Mouse (Mus musculus) embryonic stem cell, embryonic (primary cell): ENCODE measurements at regions not wholly inside any gene's neighbourhood (a gene's known extent, or its start where the extent isn't known, plus 50 kb on each side); places are given as distances from the start of the nearest gene placed in this dataset.

ENCODE experiments used
- CTCF ChIA-PET, 4 experiments: fragments of 300-600 bp in 2 of 4; fragments of 350-600 bp in 2 of 4; sonication (Branson Sonifier 250); formaldehyde crosslinking; loops; one replicate each; lab custom pipeline; 2022; ENCODE audit warnings: inconsistent platforms in 2 of 4; lab: Charles Lee
- POLR2A ChIA-PET, 4 experiments: fragments of 300-600 bp in 2 of 4; fragments of 350-600 bp in 2 of 4; sonication (Branson Sonifier 250); formaldehyde crosslinking; loops; one replicate each; lab custom pipeline; 2022; ENCODE audit warnings: antibody characterized with exemption in 4 of 4, inconsistent platforms in 1 of 4; lab: Charles Lee

DNA sequence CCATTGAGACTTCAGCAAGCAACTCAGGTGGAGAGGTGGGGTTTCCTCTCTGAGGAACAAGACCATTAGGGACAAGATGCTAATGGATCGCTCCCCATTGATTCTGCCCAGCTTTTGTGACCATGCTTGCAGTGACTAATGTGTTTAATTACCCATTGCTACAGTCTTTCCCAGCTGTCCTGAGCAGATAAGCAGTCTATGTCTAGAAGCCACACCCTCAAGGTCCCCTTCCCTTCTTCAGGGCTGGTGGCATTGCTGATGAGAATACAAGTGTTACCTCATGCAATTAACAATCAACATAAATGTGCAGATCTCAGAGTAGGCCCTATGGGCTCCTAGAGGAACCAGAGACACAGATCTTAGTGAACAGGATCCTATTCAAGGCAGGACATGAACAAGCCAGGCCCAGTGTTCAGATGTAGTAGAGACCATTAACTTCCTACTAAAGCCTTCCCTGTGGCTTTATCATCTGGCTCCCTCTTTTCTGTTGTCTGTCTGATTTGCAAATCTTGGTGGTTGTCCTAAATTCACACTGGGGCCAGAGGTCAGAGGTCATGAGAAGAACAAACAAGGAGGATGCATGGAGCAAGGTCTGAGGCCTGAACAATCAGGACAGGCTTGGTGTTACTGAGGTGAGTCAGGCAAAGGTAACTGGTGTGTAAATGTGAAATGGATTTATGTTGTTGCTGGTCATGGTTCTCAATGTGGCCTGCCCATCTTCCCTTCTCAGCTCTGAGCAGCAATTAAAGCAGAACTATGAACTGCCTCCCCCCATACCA, 56.8 kb downstream of the Odc1 start:
- ChIA-PET POLR2A (interaction anchor here in 1 of 4 experiments (0.7 kb wide), 1 partner anchor 43 kb away, joined by 3 read pairs; no protein-coding TSS in a partner anchor), CTCF (interaction anchor here in 1 of 4 experiments (0.6 to 0.7 kb wide), 3 partner anchors 35 to 233 kb away, joined by 3 to 4 read pairs (median 3); no protein-coding TSS in a partner anchor)

DNA sequence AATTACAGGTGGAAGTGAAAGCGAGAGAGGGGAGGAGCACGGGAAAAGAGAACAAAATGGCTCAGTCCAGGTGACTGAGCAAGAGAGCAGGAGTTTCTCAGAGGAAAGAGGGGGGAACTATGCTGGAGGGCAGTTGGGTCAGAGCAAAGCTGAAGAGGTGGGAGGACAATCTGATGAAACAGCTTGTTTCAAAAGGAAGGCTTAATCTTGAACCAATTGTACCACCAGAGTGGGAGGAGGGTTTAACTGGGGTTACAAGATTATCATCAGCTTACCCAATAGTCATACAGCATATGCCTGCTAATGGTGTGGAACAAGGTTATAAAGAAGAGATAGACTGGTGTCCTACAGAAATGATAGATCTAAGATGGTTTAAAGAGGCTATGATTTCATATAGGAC, 59.0 kb downstream of the Odc1 start:
- ChIA-PET CTCF (no interaction called here), POLR2A (interaction anchor here in 1 of 4 experiments (1.8 kb wide), 1 partner anchor 20 kb away, joined by 4 read pairs; no protein-coding TSS in a partner anchor)

DNA sequence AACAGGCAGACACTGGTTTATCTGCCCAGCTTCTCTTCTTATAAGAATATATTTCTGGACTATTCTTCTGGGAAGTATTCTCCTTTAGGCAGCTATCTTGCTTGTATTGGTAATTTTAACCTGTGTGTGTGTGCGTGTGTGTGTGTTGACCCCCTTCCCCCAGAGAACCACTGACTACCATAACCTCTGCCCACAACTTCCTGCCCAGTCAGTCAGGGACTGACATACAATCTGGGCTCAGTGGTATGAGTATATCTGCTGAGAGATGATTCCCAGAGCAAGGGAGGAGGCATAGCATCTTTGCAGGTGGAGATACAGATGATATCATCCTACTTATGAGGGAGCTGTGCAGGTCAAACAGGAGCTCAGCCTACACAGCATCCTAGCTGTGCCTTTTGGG, 65.8 kb downstream of the Odc1 start:
- POLR2A ChIA-PET = interaction anchor here in 1 of 4 experiments (2.0 kb wide), 1 partner anchor 23 kb away, joined by 6 read pairs; no protein-coding TSS in a partner anchor
- CTCF ChIA-PET = no interaction called here

DNA sequence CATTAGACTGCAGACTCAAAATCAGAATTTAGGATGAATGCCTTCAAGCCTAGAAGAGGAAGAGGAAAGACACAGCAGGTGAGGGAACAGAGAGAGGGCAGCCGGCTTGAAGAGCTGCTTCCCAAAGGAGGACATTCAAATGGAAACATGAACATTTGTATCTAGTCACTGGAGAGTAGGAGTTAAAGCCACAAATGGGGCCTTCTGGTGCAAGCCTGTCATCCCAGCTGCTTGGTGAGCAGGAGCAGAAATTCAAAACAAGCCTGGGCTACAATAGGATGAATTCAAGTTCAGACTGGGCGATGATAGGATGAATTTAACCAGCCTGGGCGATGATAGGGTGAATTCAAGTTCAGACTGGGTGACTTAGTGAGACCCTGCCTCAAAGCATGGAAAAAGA, 67.4 kb downstream of the Odc1 start:
- POLR2A ChIA-PET = no interaction called here
- CTCF ChIA-PET = no interaction called here

GRCm38 (mm10) chr12:17618300-17618699, 72.4 kb upstream of the Hpcal1 start:
- POLR2A ChIA-PET = interaction anchor here in 2 of 4 experiments (1.3 to 3.4 kb wide), 3 partner anchors 15 to 61 kb away, joined by 4 to 17 read pairs (median 9); no protein-coding TSS in a partner anchor
- CTCF ChIA-PET = no interaction called here

DNA sequence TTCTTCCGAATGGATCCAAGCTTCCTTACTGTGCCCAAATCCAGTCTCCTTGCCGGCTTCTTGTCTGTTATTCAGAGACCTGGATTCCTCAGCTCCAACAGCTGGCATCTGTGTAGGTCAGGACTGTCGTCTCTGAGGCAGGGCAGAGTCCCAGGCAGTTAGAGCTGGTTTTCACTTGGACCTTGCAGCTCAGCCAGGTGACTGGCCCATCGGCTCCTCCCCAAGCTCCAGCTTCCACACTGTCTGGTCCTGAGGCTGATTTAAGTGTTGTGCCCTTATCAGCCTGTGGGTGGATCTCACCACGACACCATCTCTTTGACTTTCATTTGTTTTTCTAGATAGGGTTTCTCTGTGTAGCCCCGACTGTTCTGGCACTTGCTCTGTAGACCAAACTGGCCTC, 70.4 kb upstream of the Hpcal1 start:
- ChIA-PET CTCF (interaction anchor here in 2 of 4 experiments (0.6 to 1.3 kb wide), 5 partner anchors 13 to 144 kb away, joined by 3 to 15 read pairs (median 4); no protein-coding TSS in a partner anchor), POLR2A (interaction anchor here in 3 of 4 experiments (0.6 to 6.1 kb wide), 9 partner anchors 12 to 128 kb away, joined by 3 to 59 read pairs (median 4); partner anchors contain the start of gene Odc1 (in 1 of the 3))

DNA sequence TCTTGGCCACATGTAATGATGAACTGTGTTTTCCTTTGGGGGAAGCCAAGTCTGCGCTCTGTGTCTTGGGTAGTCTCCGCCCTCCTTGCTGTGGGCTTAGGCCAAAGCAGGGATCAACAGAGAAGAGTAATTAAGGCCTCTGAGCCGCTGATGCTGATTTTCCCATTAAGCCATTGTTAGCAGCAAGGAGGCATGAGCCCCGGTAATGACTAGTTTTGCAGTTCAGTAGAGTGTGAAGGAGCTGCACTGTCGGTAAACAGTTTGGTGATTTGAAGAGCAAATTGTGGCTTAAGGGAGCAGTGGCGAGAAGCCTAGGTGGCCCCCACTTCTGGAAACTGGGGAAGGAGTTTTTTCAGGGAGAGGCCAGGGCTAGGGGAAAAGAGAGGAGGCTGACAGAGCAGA, 69.2 kb upstream of the Hpcal1 start:
- ChIA-PET POLR2A (interaction anchor here in 2 of 4 experiments (1.1 to 6.1 kb wide), 5 partner anchors 11 to 105 kb away, joined by 3 to 59 read pairs (median 5); no protein-coding TSS in a partner anchor), CTCF (no interaction called here)

DNA sequence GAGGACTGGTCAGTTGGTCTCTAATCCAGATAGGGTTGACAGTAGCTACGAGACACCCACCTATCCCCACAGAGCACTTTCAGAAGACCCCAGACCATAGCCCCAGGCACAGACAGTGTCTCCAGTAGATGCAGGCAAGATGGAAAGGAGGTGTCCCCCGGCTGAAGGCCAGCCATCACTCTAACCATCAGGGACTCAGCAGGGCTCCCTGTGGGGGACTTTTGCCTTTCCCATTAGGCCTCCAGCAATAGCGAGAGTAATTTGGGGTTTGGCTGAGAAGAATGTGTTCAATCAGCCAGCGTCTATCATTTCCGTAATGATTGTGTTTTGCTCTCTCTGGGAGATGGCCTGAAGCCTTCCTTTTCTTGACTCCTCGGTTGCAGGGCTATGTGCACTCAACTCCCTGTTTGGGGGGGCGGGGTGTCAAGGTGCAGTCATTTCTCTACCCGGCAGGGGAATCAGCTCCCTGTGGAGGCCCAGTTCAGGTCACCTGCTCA, 68.1 kb upstream of the Hpcal1 start:
- POLR2A ChIA-PET = interaction anchor here in 2 of 4 experiments (0.8 to 6.1 kb wide), 9 partner anchors 10 to 171 kb away, joined by 3 to 59 read pairs (median 5); no protein-coding TSS in a partner anchor
- CTCF ChIA-PET = interaction anchor here in 1 of 4 experiments (0.6 kb wide), 1 partner anchor 196 kb away, joined by 3 read pairs; no protein-coding TSS in a partner anchor

DNA sequence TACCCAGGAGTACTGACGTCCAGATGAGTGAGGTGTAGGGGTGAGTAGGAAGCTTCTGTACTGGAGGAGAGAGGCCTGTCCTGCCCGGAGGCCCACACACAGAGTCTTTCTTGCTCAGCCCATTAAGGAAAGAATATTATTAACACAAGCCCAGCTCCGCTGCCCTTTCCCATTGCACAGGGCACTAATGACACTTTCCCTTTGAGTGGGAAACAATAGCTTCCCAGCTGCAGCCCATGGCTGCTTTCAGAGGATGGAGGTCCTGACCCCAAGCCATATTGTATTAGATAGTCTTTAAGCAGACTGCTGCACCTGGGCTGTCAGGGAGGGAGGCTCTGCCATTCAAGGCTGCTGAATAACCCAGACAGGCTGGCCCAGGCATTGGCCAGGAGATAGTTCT, 64.6 kb upstream of the Hpcal1 start:
- CTCF ChIA-PET = interaction anchor here in 1 of 4 experiments (1.2 kb wide), 1 partner anchor 59 kb away, joined by 3 read pairs; no protein-coding TSS in a partner anchor
- POLR2A ChIA-PET = interaction anchor here in 3 of 4 experiments (0.7 to 1.4 kb wide), 5 partner anchors 15 to 72 kb away, joined by 3 to 4 read pairs (median 3); no protein-coding TSS in a partner anchor

- POLR2A ChIA-PET = interaction anchor here in 3 of 4 experiments (0.6 to 4.7 kb wide), 11 partner anchors 8 to 86 kb away, joined by 3 to 59 read pairs (median 4); partner anchors contain the start of gene Odc1 (in 1 of the 3)
- CTCF ChIA-PET = no interaction called here
Measured at GRCm38 (mm10) chr12:17631161-17631560, 59.5 kb upstream of the Hpcal1 start.

GRCm38 (mm10) chr12:17636146-17636545, 54.5 kb upstream of the Hpcal1 start:
- POLR2A ChIA-PET = no interaction called here
- CTCF ChIA-PET = no interaction called here

- CTCF ChIA-PET = no interaction called here
Measured at GRCm38 (mm10) chr12:17636590-17636989, 54.1 kb upstream of the Hpcal1 start.

More at GRCm38 (mm10) chr12:17636590-17636989, 54.1 kb upstream of the Hpcal1 start:
- POLR2A ChIA-PET = interaction anchor here in 1 of 4 experiments (0.7 kb wide), 1 partner anchor 1671 kb away, joined by 3 read pairs; no protein-coding TSS in a partner anchor
